Mouse (Mus musculus): ENCODE results near the gene Islr. TPM values are rescaled to one million over a fixed set of nuclear protein-coding genes. Genes with fewer than 3 reads are reported as not detected.

Islr gene
- polyA plus RNA-seq, 1 experiment from 2014 or later = 36.1 TPM

- Histone ChIP-seq H3K36me3 (replicated peaks) (no peaks in the 10 kb centered on the region), H3K4me2 (peak overlapping the region; percentile 45), H3K9me3 (no peaks in the 10 kb centered on the region), H3K4me3 (peak overlapping the region; percentile 17), H3K27me3 (replicated peaks) (no peaks in the 10 kb centered on the region; the same call in 1 of the 2 replicates), H3K27ac (peak overlapping the region; percentile 90), H3K9ac (peak overlapping the region; percentile 22; the same call in 1 of the 2 replicates), H3K4me1 (peaks cover 60% of the 10 kb centered on the region)
- 1% methylated on average over 22 of the region's 22 CpGs for WGBS
- ATAC-seq (replicated peaks) = peak; percentile 18
Measured at GRCm38 (mm10) chr9:58113279-58113884, 90.7 kb downstream of the Islr start.

DNA sequence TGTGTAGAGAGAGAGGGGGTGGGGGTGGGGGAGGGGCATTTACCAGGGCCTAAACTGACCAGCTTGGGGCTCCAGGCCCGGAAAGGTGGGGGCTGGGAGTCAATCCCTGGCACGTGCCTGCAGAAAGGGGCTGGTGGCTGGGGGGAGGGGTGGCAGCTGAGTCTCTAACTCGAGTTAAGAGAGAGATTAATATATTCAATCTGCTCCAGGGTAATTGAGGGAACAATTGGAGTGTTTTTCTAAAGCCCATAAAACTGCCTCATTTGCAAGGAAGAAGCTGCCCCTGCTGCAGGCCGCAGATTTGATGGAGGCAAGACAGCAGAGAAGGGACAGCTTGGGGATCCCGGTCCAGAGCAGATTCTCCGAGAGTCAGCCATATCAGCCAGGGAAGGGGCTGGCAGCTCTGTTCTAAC is 91.2 kb downstream of the Islr start:
- Histone ChIP-seq H3K4me2 (peak overlapping the region; percentile 45), H3K27ac (peak overlapping the region; percentile 90), H3K4me1 (peaks cover 61% of the 10 kb centered on the region), H3K4me3 (0 out of 2 replicates have a peak overlapping the region, but pooled peaks have one; percentile 17), H3K27me3 (replicated peaks) (no peaks in the 10 kb centered on the region; the same call in 1 of the 2 replicates), H3K9me3 (no peaks in the 10 kb centered on the region), H3K9ac (no peak overlapping the region), H3K36me3 (replicated peaks) (no peaks in the 10 kb centered on the region)
- peak; percentile 67 for ATAC-seq (replicated peaks)
- WGBS = 2% methylated on average over 6 of the region's 6 CpGs

DNA sequence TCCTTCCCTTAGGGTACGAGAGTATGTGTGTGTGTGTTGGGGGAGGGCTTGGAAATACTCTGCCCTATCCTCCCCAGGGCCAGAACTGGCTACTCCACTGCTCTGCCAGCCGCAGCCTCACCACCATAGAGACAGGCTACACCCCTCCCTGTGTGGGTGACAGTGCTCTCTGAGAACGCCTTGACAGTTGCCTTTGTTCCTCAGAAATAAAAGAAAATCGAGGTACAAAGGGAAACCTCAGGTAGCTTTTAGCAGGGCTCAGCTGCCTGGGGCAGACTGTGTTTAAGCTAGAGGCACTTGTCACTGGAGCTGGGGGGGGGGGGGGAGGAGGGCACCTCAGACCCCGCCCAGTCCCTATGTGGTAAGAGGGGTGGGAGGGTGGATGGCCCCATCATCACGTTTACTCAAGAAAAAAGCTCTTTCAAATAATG is 91.8 kb downstream of the Islr start:
- no peaks in the 10 kb centered on the region for H3K9me3 ChIP-seq
- H3K27ac ChIP-seq = peak overlapping the region; percentile 90
- H3K4me3 ChIP-seq = no peak overlapping the region
- no peak overlapping the region for H3K9ac ChIP-seq
- 3% methylated on average over 6 of the region's 6 CpGs for WGBS
- H3K36me3 ChIP-seq (replicated peaks) = no peaks in the 10 kb centered on the region
- H3K4me2 ChIP-seq = no peak overlapping the region
- H3K4me1 ChIP-seq = peaks cover 66% of the 10 kb centered on the region
- no peaks in the 10 kb centered on the region; the same call in 1 of the 2 replicates for H3K27me3 ChIP-seq (replicated peaks)
- peak; percentile 74 for ATAC-seq (replicated peaks)

DNA sequence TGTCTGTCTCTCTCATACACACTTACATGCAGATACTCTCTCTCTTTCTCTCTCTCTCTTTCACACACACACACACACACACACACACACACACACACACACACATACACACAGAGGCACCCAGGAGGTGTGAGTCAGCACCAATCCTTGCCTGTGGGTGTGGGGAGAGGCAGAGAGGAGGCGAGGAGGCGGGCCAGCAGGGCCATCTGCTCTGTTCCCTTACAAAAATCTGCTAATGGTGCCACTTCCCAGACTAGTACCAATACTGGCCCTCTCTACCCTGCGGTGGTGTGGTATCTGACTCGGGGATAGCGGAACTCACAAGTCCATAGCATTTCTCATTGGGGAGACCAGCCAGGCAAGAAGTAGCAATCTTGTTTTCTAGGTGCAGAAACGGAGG is 92.7 kb downstream of the Islr start:
- peak overlapping the region; percentile 90 for H3K27ac ChIP-seq
- H3K4me1 ChIP-seq = peaks cover 66% of the 10 kb centered on the region
- ATAC-seq (replicated peaks) = no peak
- no peaks in the 10 kb centered on the region for H3K9me3 ChIP-seq
- H3K4me3 ChIP-seq = no peak overlapping the region
- WGBS = 31% methylated on average over 6 of the region's 6 CpGs
- H3K4me2 ChIP-seq = no peak overlapping the region
- no peak overlapping the region for H3K9ac ChIP-seq
- no peaks in the 10 kb centered on the region for H3K27me3 ChIP-seq (replicated peaks)
- H3K36me3 ChIP-seq (replicated peaks) = no peaks in the 10 kb centered on the region

- Histone ChIP-seq H3K27ac (peak overlapping the region; percentile 90; the same call in 1 of the 2 replicates), H3K4me2 (no peak overlapping the region), H3K36me3 (replicated peaks) (no peaks in the 10 kb centered on the region), H3K9me3 (no peaks in the 10 kb centered on the region), H3K27me3 (replicated peaks) (no peaks in the 10 kb centered on the region), H3K4me1 (peaks cover 59% of the 10 kb centered on the region), H3K4me3 (no peak overlapping the region), H3K9ac (no peak overlapping the region)
- no peak for ATAC-seq (replicated peaks)
- 56% methylated on average over 5 of the region's 5 CpGs for WGBS
Measured at GRCm38 (mm10) chr9:58110787-58111186, 93.3 kb downstream of the Islr start.

- no peak overlapping the region for H3K9ac ChIP-seq
- H3K4me3 ChIP-seq = no peak overlapping the region
- no peaks in the 10 kb centered on the region for H3K27me3 ChIP-seq (replicated peaks)
- H3K27ac ChIP-seq = peak overlapping the region; percentile 61
- H3K4me2 ChIP-seq = no peak overlapping the region
- no peaks in the 10 kb centered on the region for H3K36me3 ChIP-seq (replicated peaks)
- H3K9me3 ChIP-seq = no peaks in the 10 kb centered on the region
- ATAC-seq (replicated peaks) = no peak
- peaks cover 27% of the 10 kb centered on the region for H3K4me1 ChIP-seq
- 27% methylated on average over 5 of the region's 5 CpGs for WGBS
Measured at GRCm38 (mm10) chr9:58107494-58107893, 96.6 kb downstream of the Islr start.

Small RNAs within 50 kb of the gene (microRNA-seq; reads per million reads assigned to microRNA genes)
- not detected for gene Mir6385

Other genes starting within 250 kb of the Islr start
- 0.44 and 1.1 TPM in 2 replicates for gene Cyp11a1, start 197.9 kb downstream of the Islr start, polyA plus RNA-seq (2015; fragmentation: Nextera tagmentation; extraction: Ambion mirVana)
- gene Stra6, start 140.5 kb downstream of the Islr start, polyA plus RNA-seq (2015; fragmentation: Nextera tagmentation; extraction: Ambion mirVana) = 15.0 and 15.7 TPM in 2 replicates
- 0.36 and 0.79 TPM in 2 replicates for gene Ccdc33, start 85.5 kb downstream of the Islr start, polyA plus RNA-seq (2015; fragmentation: Nextera tagmentation; extraction: Ambion mirVana)
- 44.4 and 55.1 TPM in 2 replicates for gene Islr2, start within 50 bp of the Islr start, polyA plus RNA-seq (2015; fragmentation: Nextera tagmentation; extraction: Ambion mirVana)
- 3.9 and 5.0 TPM in 2 replicates for gene Pml, start 45.5 kb upstream of the Islr start, polyA plus RNA-seq (2015; fragmentation: Nextera tagmentation; extraction: Ambion mirVana)
- gene Stoml1, start 48.9 kb upstream of the Islr start, polyA plus RNA-seq (2015; fragmentation: Nextera tagmentation; extraction: Ambion mirVana) = 136 and 140 TPM in 2 replicates
- gene Loxl1, start 108.9 kb upstream of the Islr start, polyA plus RNA-seq (2015; fragmentation: Nextera tagmentation; extraction: Ambion mirVana) = 6.0 and 7.2 TPM in 2 replicates
- gene Tbc1d21, start 166.1 kb upstream of the Islr start, polyA plus RNA-seq (2015; fragmentation: Nextera tagmentation; extraction: Ambion mirVana) = not detected in 2 replicates